Mouse (Mus musculus) CH12.LX (cell line): ENCODE data around the gene Eps8l2. TPM values are rescaled to one million over a fixed set of nuclear protein-coding genes. Genes with fewer than 3 reads are reported as not detected.

ENCODE experiments used
- DNase-seq: peaks from one replicate; pipeline ENCODE4 v3.0.0-alpha.2; 2013; ENCODE audit errors: extremely low read depth
- H3K27ac ChIP-seq: 2 replicates; pipeline ENCODE4 v1.5.1; 2012; ENCODE audit warnings: low read depth, mild to moderate bottlenecking, control low read depth, moderate library complexity; ENCODE audit not compliant: insufficient read depth
- H3K27me3 ChIP-seq: replicated peaks from 2 replicates; pipeline ENCODE3; 2012; ENCODE audit warnings: inconsistent platforms
- H3K36me3 ChIP-seq, 2 experiments: replicated peaks in 1 of 2; 2 replicates each; pipeline versions ENCODE3 to v1.6.1; 2012; ENCODE audit warnings: inconsistent platforms in 1 of 2, low read length in 1 of 2, mild to moderate bottlenecking in 1 of 2, mixed read lengths in 1 of 2, moderate library complexity in 1 of 2; ENCODE audit not compliant: control insufficient read depth in 1 of 2, insufficient read depth in 1 of 2
- H3K4me1 ChIP-seq, 2 experiments: 2 replicates each; pipeline ENCODE4 v1.6.1; 2012; ENCODE audit warnings: inconsistent platforms in 1 of 2, moderate library complexity in 1 of 2; ENCODE audit not compliant: insufficient read depth in 2 of 2, control insufficient read depth in 1 of 2
- H3K4me2 ChIP-seq: 2 replicates; pipeline ENCODE4 v1.6.1; 2012; ENCODE audit warnings: low read depth, mild to moderate bottlenecking, control low read depth; ENCODE audit not compliant: poor library complexity, insufficient read depth, severe bottlenecking
- H3K4me3 ChIP-seq, 3 experiments: fragments of 150-350 bp in 1 of 3; sonication (generic) in 1 of 3; replicated peaks in 1 of 3; 2 replicates each; pipeline versions ENCODE3 to v1.5.1; 2011 to 2012; ENCODE audit warnings: low read depth in 2 of 3, low read length in 2 of 3, mild to moderate bottlenecking in 2 of 3, moderate library complexity in 2 of 3, control low read depth in 1 of 3, improper control_type of control experiment in 1 of 3, inconsistent platforms in 1 of 3, mixed read lengths in 1 of 3; ENCODE audit not compliant: poor library complexity in 1 of 3
- H3K79me2 ChIP-seq: replicated peaks from 2 replicates; pipeline ENCODE4 v1.6.1; 2012; ENCODE audit warnings: mild to moderate bottlenecking, moderate library complexity; ENCODE audit not compliant: control insufficient read depth, poor library complexity, insufficient read depth, severe bottlenecking; ENCODE audit errors: extremely low read depth
- H3K9ac ChIP-seq: 2 replicates; pipeline ENCODE4 v1.6.1; 2012; ENCODE audit warnings: low read depth, mild to moderate bottlenecking, control low read depth, moderate library complexity; ENCODE audit not compliant: insufficient read depth
- H3K9me3 ChIP-seq: replicated peaks from 2 replicates; pipeline ENCODE3; 2012; ENCODE audit warnings: low read length, inconsistent platforms, mixed read lengths
- BHLHE40 ChIP-seq: IDR thresholded peaks from 2 replicates; pipeline ENCODE4 v1.6.1; 2011; ENCODE audit warnings: mild to moderate bottlenecking, low read depth, low read length, improper control_type of control experiment
- CHD1 ChIP-seq: IDR thresholded peaks from 2 replicates; pipeline ENCODE4 v1.6.1; 2012; ENCODE audit warnings: low read depth, low read length, improper control_type of control experiment, inconsistent platforms
- EP300 ChIP-seq: IDR thresholded peaks from 2 replicates; pipeline ENCODE4 v1.6.1; 2011; ENCODE audit warnings: low read length, improper control_type of control experiment
- GABPA ChIP-seq: IDR thresholded peaks from 2 replicates; pipeline ENCODE4 v1.6.1; 2012; ENCODE audit warnings: low read depth, low read length, improper control_type of control experiment, inconsistent platforms; ENCODE audit not compliant: insufficient replicate concordance
- HCFC1 ChIP-seq: IDR thresholded peaks from 2 replicates; pipeline ENCODE4 v1.6.1; 2012; ENCODE audit warnings: low read depth, mild to moderate bottlenecking, inconsistent platforms, low read length, improper control_type of control experiment
- IRF4 ChIP-seq: IDR thresholded peaks from 2 replicates; pipeline ENCODE4 v1.6.1; 2014; ENCODE audit warnings: low read depth, mild to moderate bottlenecking, inconsistent platforms, low read length, improper control_type of control experiment
- JUN ChIP-seq: IDR thresholded peaks from 2 replicates; pipeline ENCODE4 v1.6.1; 2011; ENCODE audit warnings: low read depth, mild to moderate bottlenecking, low read length, improper control_type of control experiment, moderate library complexity; ENCODE audit not compliant: insufficient read depth
- KAT2A ChIP-seq: IDR thresholded peaks from 2 replicates; pipeline ENCODE4 v1.6.1; 2012; ENCODE audit warnings: low read length, improper control_type of control experiment, inconsistent platforms; ENCODE audit not compliant: insufficient replicate concordance
- MAFK ChIP-seq: IDR thresholded peaks from 2 replicates; pipeline ENCODE4 v1.6.1; 2011; ENCODE audit warnings: low read length, improper control_type of control experiment; ENCODE audit not compliant: insufficient replicate concordance
- MAZ ChIP-seq: IDR thresholded peaks from 2 replicates; pipeline ENCODE4 v1.6.1; 2012; ENCODE audit warnings: low read depth, mild to moderate bottlenecking, inconsistent platforms, low read length, improper control_type of control experiment, moderate library complexity
- MXI1 ChIP-seq: IDR thresholded peaks from 2 replicates; pipeline ENCODE4 v1.6.1; 2011; ENCODE audit warnings: mild to moderate bottlenecking, low read depth, low read length, improper control_type of control experiment
- MYC ChIP-seq: IDR thresholded peaks from 2 replicates; pipeline ENCODE4 v1.6.1; 2011; ENCODE audit warnings: low read depth, mild to moderate bottlenecking, improper control_type of control experiment, low read length
- NRF1 ChIP-seq: IDR thresholded peaks from 2 replicates; pipeline ENCODE4 v1.6.1; 2014; ENCODE audit warnings: low read depth, mild to moderate bottlenecking, inconsistent platforms, low read length, improper control_type of control experiment, moderate library complexity
- PAX5 ChIP-seq: IDR thresholded peaks from 2 replicates; pipeline ENCODE4 v1.6.1; 2012; ENCODE audit warnings: low read length, inconsistent platforms, mixed read lengths
- POLR2AphosphoS2 ChIP-seq: IDR thresholded peaks from 2 replicates; pipeline ENCODE4 v1.6.1; 2011; ENCODE audit warnings: low read depth, low read length, improper control_type of control experiment
- RAD21 ChIP-seq: IDR thresholded peaks from 2 replicates; pipeline ENCODE4 v1.6.1; 2011; ENCODE audit warnings: low read depth, mild to moderate bottlenecking, low read length, improper control_type of control experiment, moderate library complexity
- TCF12 ChIP-seq: IDR thresholded peaks from 2 replicates; pipeline ENCODE4 v1.6.1; 2014; ENCODE audit warnings: low read depth, mild to moderate bottlenecking, inconsistent platforms, low read length, improper control_type of control experiment
- ZC3H11A ChIP-seq: IDR thresholded peaks from 2 replicates; pipeline ENCODE4 v1.6.1; 2012; ENCODE audit warnings: low read depth, mild to moderate bottlenecking, inconsistent platforms, low read length, improper control_type of control experiment
- ZKSCAN1 ChIP-seq: IDR thresholded peaks from 2 replicates; pipeline ENCODE4 v1.6.1; 2012; ENCODE audit warnings: low read depth, inconsistent platforms, low read length, improper control_type of control experiment, borderline replicate concordance
- dilution Hi-C: fragments of 300-500 bp; cut with MboI; formaldehyde crosslinking; loops from 2 replicates; pipeline ENCODE4 v1.14.3; 2020; ENCODE audit warnings: low sequenced_read_pairs; ENCODE audit not compliant: extremely low pct_unique_long_range_greater_than_20kb, extremely low pct_ligation_motif_present
- in situ Hi-C: fragments of 300-500 bp; cut with MboI; formaldehyde crosslinking; loops from 3 replicates; pipeline ENCODE4 v1.14.3; 2019; ENCODE audit warnings: low sequenced_read_pairs, low pct_ligation_motif_present, low pct_unique_long_range_greater_than_20kb, mixed read lengths
- polyA plus RNA-seq: library from polyadenylated mRNA; unstranded; fragments of >175 nt; gene quantifications from 2 replicates; pipeline ENCODE4 v1.2.1, GENCODE M21; 2012; ENCODE audit warnings: low read depth; ENCODE audit not compliant: insufficient read length
- total RNA-seq, 2 experiments: library from RNA; depleted of rRNA; stranded (reverse); fragments of 300-350 nt in 1 of 2; fragments of >200 nt in 1 of 2; gene quantifications; 2 replicates each; pipeline ENCODE4 v1.2.3; 2012 to 2014

Gene Eps8l2
- total and polyA plus RNA-seq, 3 experiments, result 0.51 to 1.1 TPM; not detected in 1

- dilution Hi-C loops, result no loop called here
- in situ Hi-C loops, result no loop called here
- Histone ChIP-seq H3K9ac (no peak overlapping the region), H3K9me3 (no peaks in the 10 kb centered on the region), H3K27me3 (no peaks in the 10 kb centered on the region), H3K36me3 (peaks cover 70 to 93% of the 10 kb centered on the region in 2 experiments), H3K79me2 (no peaks in the 10 kb centered on the region), H3K4me2 (no peak overlapping the region), H3K4me1 (peaks cover 0 to 23% of the 10 kb centered on the region in 2 experiments; a peak in 1 of 4 replicates), H3K4me3 (no peak overlapping the region), H3K27ac (no peak overlapping the region)
- no peak for TF ChIP-seq BHLHE40
- TF ChIP-seq JUN, result no peak
- no peak for TF ChIP-seq POLR2AphosphoS2
- TF ChIP-seq RAD21, result no peak
- TF ChIP-seq EP300, result no peak
- TF ChIP-seq IRF4, result no peak
- no peak for TF ChIP-seq GABPA
- no peak for TF ChIP-seq MYC
- no peak for TF ChIP-seq TCF12
- TF ChIP-seq NRF1, result no peak
- TF ChIP-seq PAX5, result no peak
- TF ChIP-seq ZC3H11A, result no peak
- no peak for TF ChIP-seq MAZ
- no peak for DNase-seq
Observed at GRCm38 (mm10) chr7:141304537-141304936, 34.1 kb upstream of the Eps8l2 start.

- peaks cover 2 to 3% of the 10 kb centered on the region in 2 experiments; a peak in 2 of 4 replicates for H3K4me1 ChIP-seq
- in situ Hi-C loops, result no loop called here
- peaks cover 62 to 91% of the 10 kb centered on the region in 2 experiments for H3K36me3 ChIP-seq
- DNase-seq, result no peak
- dilution Hi-C loops, result no loop called here
- TF ChIP-seq GABPA (no peak), BHLHE40 (no peak), KAT2A (no peak), ZKSCAN1 (no peak), MAZ (no peak), EP300 (no peak), MAFK (no peak), CHD1 (no peak), HCFC1 (no peak), MXI1 (no peak)
- TF ChIP-seq, all 38 proteins: peak for 0
- Histone ChIP-seq H3K27ac (no peak overlapping the region), H3K27me3 (no peaks in the 10 kb centered on the region), H3K9me3 (no peaks in the 10 kb centered on the region), H3K79me2 (no peaks in the 10 kb centered on the region), H3K9ac (no peak overlapping the region), H3K4me3 (no peak overlapping the region), H3K4me2 (no peak overlapping the region)
Observed at GRCm38 (mm10) chr7:141314416-141314815, 24.3 kb upstream of the Eps8l2 start.
